Mouse (Mus musculus) lung, postnatal 0 days (tissue): Measurements from ENCODE around the gene Rps6ka5.

Source experiments
- CTCF ChIP-seq: IDR thresholded peaks from 2 replicates; pipeline ENCODE4 v1.5.1; 2016; ENCODE audit warnings: antibody characterized with exemption, mild to moderate bottlenecking
- EP300 ChIP-seq: IDR thresholded peaks from 2 replicates; pipeline ENCODE4 v1.6.1; 2016; ENCODE audit warnings: antibody characterized with exemption, mild to moderate bottlenecking, control low read depth

DNA sequence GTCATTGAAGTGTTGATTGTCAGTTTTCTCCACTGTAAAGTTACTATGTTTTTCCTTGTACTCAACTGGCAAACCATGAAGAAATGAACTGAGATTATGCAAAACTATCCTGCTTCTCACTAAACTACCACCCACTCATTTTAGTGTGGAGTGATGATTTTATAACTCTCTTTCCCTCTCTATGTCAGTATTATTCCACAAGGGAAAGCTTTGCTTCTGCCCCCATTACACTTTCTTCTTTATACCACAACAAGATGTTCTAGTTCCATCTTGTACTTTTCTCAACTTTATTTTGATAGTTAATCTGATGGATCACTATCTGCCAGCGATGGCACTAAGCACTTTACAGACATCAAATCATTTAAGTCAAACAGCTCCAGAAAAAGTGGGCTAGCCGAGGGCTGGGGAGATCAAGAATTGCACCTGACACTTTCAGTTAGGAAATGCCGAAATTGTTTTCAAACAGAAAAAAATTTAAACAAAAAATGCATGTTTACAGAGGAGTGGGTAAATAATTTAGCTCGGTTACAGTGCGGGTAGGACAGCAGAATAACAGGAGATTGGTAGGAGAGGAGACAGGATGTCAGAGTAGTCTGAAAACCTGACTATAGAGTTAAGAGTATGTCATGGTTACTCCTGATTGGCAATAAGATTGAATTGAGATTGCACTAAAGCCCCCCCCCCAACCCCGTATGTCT lies 91.0 kb downstream of the Rps6ka5 start:
- no peak for TF ChIP-seq CTCF
- TF ChIP-seq EP300: no peak
